Mouse (Mus musculus): ENCODE results near the gene Eml2.

Eml2 gene

GRCm38 (mm10) chr7:19162928-19163327 is 13.3 kb upstream of the Eml2 start:
- CTCF ChIA-PET, result no interaction called here

- CTCF ChIA-PET, result interaction anchor here (1.4 kb wide), 1 partner anchor 14 kb away, joined by 3 read pairs; no protein-coding TSS in a partner anchor
Observed at GRCm38 (mm10) chr7:19163752-19164151, 12.5 kb upstream of the Eml2 start.

GRCm38 (mm10) chr7:19164189-19164588 is 12.0 kb upstream of the Eml2 start:
- CTCF ChIA-PET, result interaction anchor here (1.4 kb wide), 1 partner anchor 13 kb away, joined by 3 read pairs; no protein-coding TSS in a partner anchor

- CTCF ChIA-PET, result interaction anchor here (0.9 kb wide), 1 partner anchor 19 kb away, joined by 3 read pairs; no protein-coding TSS in a partner anchor
Observed at GRCm38 (mm10) chr7:19164978-19165377, 11.2 kb upstream of the Eml2 start.

- CTCF ChIA-PET, result interaction anchor here (0.9 kb wide), 1 partner anchor 19 kb away, joined by 3 read pairs; no protein-coding TSS in a partner anchor
Observed at GRCm38 (mm10) chr7:19165656-19166423, 10.4 kb upstream of the Eml2 start, which contains the start of gene Gipr. Gene Gipr (minus strand): TSS chr7:19166127.

DNA sequence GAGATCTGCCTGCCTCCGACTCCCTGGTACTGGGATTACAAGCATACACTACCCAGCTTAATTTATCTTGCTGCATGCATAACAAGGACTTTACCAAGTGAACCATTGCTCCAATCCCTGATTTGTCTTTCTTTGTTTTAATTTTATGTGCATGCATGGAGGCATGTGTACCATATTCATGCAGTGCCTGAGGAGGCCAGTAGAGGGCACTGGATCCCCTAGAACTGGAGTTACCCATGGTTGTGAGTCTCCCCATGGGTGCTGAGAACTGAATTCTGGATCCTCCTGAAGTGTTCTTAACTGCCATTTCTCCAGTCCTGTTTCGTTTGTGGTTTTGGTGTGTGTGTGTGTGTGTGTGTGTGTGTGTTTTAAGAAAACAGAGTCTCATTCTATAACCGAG is 9.2 kb upstream of the Eml2 start:
- CTCF ChIA-PET, result no interaction called here

DNA sequence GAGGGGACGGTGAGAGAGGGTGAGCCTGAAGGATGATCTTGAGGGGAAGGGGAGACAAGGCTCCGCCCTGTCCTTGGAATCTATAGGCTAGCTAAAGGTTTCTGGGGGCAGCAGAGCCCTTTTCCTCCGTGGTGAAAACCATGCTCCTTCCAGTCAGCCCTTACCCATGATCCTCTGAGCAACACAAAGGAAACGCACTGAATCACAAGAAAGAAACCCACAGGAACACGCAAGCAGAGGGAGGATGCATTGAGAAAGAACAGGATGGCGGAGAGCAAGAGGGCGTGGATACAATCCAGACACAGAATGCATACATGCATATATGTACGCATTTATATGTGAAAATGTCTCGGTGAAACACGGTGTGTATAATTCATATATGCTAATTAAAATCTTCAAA is 6.7 kb upstream of the Eml2 start:
- CTCF ChIA-PET, result no interaction called here

- CTCF ChIA-PET, result interaction anchor here (0.6 kb wide), 1 partner anchor 404 kb away, joined by 3 read pairs; no protein-coding TSS in a partner anchor
Observed at GRCm38 (mm10) chr7:19170142-19170541, 6.1 kb upstream of the Eml2 start.

DNA sequence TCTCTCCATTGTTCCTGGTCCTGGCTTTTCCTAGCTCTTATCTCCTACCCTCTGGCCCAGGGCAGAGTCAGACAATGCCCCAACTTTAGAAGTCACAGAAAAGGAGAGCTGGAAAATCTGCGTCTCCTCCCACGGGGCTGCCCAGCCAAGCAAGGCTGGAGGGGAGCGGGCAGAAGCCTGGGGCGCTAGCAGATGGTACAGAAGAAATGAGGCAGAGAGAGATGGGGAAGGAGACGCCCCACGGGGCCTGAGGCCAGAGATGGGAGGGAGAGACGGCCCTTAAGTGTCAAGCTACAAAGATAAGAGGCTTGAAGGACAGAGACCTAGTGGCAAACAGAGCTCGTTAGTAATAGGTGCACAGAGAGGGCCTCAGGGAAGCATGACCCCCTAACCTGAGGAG is 4.4 kb upstream of the Eml2 start:
- CTCF ChIA-PET, result no interaction called here

GRCm38 (mm10) chr7:19172874-19173273 is 3.3 kb upstream of the Eml2 start:
- CTCF ChIA-PET, result interaction anchor here (0.6 to 1.1 kb wide), 4 partner anchors 17 to 359 kb away, joined by 3 to 16 read pairs (median 3); no protein-coding TSS in a partner anchor

GRCm38 (mm10) chr7:19176516-19176947 is 311 bp downstream of the Eml2 start:
- CTCF ChIA-PET, result interaction anchor here (0.5 kb wide), 1 partner anchor 132 kb away, joined by 9 read pairs; no protein-coding TSS in a partner anchor

DNA sequence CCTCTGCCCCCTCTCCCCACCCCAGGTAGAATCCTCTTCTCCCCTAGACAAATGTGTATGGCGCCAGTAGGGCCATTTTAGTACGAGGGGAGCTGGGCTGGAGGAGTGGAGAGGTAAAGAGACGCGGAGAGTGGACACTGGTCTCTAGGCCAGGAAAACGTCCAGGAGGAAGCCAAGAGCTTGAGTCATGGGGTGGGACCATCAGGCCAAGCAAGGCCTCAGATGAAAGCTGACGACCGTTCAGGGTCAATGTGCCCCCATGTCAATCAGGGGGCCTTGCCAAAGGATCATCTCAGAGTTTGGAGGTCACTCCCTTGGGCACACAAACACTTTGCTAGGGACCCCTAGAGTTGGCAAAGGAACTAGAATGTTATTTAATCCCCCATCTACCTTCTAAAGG is 995 bp downstream of the Eml2 start:
- CTCF ChIA-PET, result interaction anchor here (0.5 to 0.8 kb wide), 3 partner anchors 13 to 151 kb away, joined by 3 to 9 read pairs (median 3); no protein-coding TSS in a partner anchor

GRCm38 (mm10) chr7:19178035-19178434 is 1.8 kb downstream of the Eml2 start:
- CTCF ChIA-PET, result interaction anchor here (0.6 to 1.2 kb wide), 4 partner anchors 19 to 117 kb away, joined by 3 to 4 read pairs (median 3); partner anchors contain the start of gene Dmpk

DNA sequence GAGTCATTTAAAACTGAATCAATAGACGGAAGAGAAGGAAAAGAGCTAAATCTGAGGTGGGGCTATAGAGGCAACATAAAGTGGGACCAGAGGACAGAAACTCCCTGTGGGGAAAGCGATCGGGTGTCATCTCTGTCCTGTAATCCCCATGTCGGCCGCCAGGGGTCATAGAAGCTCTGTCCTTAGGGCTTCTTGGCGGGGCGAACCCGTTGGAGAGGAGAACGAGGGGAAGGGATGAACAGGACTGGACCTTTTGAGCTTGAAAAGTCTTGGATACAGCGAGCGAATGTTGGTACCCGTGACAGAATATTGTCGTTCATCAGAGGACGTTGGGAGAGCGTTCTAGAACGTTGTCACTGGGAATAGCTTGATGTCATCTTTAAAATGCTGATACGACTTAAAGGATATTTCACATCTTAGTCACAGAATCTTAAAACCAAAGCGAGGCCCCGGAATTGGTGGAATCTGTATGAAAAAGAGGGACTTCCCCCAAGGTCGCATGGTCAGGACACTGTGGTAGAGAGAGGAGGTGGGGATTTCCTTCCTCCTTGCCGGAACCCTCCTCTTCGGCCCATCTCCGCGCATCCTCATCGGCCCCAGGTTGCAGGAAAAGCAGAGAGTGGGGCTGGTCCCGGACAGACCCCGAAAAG is 2.3 kb downstream of the Eml2 start:
- CTCF ChIA-PET, result interaction anchor here (0.6 to 1.2 kb wide), 5 partner anchors 19 to 117 kb away, joined by 3 to 6 read pairs (median 3); partner anchors contain the start of gene Dmpk

GRCm38 (mm10) chr7:19179173-19179572 is 3.0 kb downstream of the Eml2 start:
- CTCF ChIA-PET, result interaction anchor here (0.6 to 0.8 kb wide), 3 partner anchors 36 to 278 kb away, joined by 3 to 6 read pairs (median 3); no protein-coding TSS in a partner anchor

- CTCF ChIA-PET, result interaction anchor here (0.6 to 0.8 kb wide), 2 partner anchors 47 to 277 kb away, joined by 3 read pairs; no protein-coding TSS in a partner anchor
Observed at GRCm38 (mm10) chr7:19179936-19180335, 3.7 kb downstream of the Eml2 start.

DNA sequence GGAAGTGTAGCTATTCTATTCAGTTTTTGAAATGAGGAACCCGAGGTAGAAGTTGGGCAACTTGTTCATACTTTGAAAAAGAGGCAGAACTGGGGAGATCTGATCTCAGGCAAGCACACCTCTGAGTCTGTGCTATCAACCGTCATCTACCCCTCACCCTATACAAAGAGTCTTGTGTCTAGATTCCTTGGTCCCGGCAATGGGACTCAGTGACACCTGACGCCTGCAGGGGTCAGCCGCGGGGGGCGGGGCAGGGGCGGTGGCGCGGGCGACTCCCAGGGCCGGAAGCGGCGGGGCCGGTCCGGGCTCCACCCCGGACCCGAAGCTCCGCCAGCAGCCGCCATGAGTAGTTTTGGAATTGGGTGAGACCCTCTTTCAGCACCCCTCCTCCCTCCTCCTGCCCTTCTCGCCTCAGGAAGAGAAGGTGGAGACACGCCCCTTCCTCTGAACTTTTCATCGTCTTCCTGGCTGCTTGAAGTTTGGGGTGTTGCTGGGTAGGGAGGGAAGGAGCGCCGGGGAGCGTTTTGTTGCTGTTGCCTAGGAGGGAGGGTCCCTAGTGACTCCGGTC is 4.7 kb downstream of the Eml2 start:
- CTCF ChIA-PET, result no interaction called here

GRCm38 (mm10) chr7:19184250-19184649 is 8.0 kb downstream of the Eml2 start:
- CTCF ChIA-PET, result no interaction called here

DNA sequence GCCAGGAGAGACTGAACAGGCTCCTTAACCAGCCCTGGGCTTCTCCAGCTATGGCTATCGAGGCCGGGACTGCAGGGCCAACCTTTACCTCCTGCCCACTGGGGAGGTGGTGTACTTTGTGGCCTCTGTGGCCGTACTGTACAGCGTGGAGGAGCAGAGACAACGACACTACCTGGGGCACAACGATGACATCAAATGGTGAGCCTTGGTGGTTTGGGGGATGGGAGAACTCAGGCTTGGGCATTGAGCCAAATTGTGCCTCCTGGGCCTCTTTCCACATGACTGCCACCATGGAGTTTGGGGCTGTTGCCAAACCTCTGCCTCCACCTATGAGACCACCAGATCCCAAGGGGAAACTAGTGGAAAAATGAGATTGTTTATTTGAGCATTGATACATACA is 8.5 kb downstream of the Eml2 start:
- CTCF ChIA-PET, result no interaction called here

GRCm38 (mm10) chr7:19194676-19195075 is 18.5 kb downstream of the Eml2 start:
- CTCF ChIA-PET, result interaction anchor here (0.5 kb wide), 1 partner anchor 87 kb away, joined by 3 read pairs; no protein-coding TSS in a partner anchor

- CTCF ChIA-PET, result no interaction called here
Observed at GRCm38 (mm10) chr7:19196676-19197075, 20.5 kb downstream of the Eml2 start.

DNA sequence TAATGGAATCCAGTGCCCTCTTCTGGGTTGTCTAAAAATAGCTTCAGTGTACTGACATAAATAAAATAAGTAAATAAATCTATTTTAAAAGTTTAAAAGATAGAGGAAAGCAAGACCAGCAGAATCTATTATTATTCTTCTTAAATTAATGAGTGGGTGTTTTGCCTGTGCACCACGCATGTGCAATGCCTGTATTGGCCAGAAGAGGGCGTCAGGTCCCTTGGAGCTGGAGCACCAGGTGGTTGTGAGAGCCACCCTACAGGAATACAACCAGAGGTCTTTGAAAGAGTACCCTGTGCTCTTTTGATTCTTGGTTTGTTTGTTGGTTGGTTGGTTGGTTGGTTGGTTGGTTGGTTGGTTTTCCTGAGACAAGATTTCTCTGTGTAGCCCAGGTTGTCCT is 21.8 kb downstream of the Eml2 start:
- CTCF ChIA-PET, result interaction anchor here (0.5 to 0.6 kb wide), 2 partner anchors 23 to 163 kb away, joined by 4 to 5 read pairs; no protein-coding TSS in a partner anchor
